Mouse (Mus musculus): ENCODE measurements around the gene Gm20388. TPM values are rescaled to one million over a fixed set of nuclear protein-coding genes. Genes with fewer than 3 reads are reported as not detected.
A peak's percentile ranks its signal among the peaks of the same experiment; 100 is the strongest.

The Gm20388 gene
- total RNA-seq, 2 experiments from 2014 or later: 10.3 to 10.6 TPM

GRCm38 (mm10) chr8:120371725-120372457 lies 461.2 kb downstream of the Gm20388 start:
- DNase-seq (ENCODE audit: low spot score in 2 of 2): peak; percentile 38 to 57
- intact Hi-C loops (cut with DNase I): no loop called here

DNA sequence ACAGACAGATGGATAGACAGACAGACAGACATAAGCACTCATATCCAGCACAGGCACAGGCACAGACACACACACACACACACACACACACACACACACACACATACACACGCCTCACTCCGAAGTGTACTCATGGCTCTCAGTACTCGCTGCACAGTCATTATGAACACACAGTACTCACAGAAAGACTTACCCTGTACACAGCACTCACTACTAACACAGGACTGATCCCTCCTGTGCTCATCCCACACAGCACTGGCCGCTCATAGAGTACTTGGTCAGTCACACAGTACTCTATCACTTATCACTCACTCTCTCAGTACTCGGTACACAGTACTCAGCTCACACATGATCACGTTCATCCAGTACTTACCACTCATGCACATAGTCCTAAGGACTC lies 462.0 kb downstream of the Gm20388 start:
- no peak for DNase-seq (ENCODE audit: low spot score in 2 of 2)
- intact Hi-C loops (cut with DNase I): no loop called here

- intact Hi-C loops (cut with DNase I): no loop called here
- no peak for DNase-seq (ENCODE audit: low spot score in 2 of 2)
Measured at GRCm38 (mm10) chr8:120373621-120374020, 463.0 kb downstream of the Gm20388 start.

- intact Hi-C loops (cut with DNase I): no loop called here
- DNase-seq (ENCODE audit: low spot score in 2 of 2): no peak
Measured at GRCm38 (mm10) chr8:120374070-120374469, 463.4 kb downstream of the Gm20388 start.

GRCm38 (mm10) chr8:120374514-120374913 lies 463.9 kb downstream of the Gm20388 start:
- intact Hi-C loops (cut with DNase I): no loop called here

GRCm38 (mm10) chr8:120375170-120375569 lies 464.5 kb downstream of the Gm20388 start:
- DNase-seq (ENCODE audit: low spot score in 2 of 2): no peak
- intact Hi-C loops (cut with DNase I): no loop called here

More at GRCm38 (mm10) chr8:120374514-120374913, 463.9 kb downstream of the Gm20388 start:
- DNase-seq (ENCODE audit: low spot score in 2 of 2): no peak

- intact Hi-C loops (cut with DNase I): no loop called here
- DNase-seq (ENCODE audit: low spot score in 2 of 2): no peak
Measured at GRCm38 (mm10) chr8:120376215-120376614, 465.6 kb downstream of the Gm20388 start.

DNA sequence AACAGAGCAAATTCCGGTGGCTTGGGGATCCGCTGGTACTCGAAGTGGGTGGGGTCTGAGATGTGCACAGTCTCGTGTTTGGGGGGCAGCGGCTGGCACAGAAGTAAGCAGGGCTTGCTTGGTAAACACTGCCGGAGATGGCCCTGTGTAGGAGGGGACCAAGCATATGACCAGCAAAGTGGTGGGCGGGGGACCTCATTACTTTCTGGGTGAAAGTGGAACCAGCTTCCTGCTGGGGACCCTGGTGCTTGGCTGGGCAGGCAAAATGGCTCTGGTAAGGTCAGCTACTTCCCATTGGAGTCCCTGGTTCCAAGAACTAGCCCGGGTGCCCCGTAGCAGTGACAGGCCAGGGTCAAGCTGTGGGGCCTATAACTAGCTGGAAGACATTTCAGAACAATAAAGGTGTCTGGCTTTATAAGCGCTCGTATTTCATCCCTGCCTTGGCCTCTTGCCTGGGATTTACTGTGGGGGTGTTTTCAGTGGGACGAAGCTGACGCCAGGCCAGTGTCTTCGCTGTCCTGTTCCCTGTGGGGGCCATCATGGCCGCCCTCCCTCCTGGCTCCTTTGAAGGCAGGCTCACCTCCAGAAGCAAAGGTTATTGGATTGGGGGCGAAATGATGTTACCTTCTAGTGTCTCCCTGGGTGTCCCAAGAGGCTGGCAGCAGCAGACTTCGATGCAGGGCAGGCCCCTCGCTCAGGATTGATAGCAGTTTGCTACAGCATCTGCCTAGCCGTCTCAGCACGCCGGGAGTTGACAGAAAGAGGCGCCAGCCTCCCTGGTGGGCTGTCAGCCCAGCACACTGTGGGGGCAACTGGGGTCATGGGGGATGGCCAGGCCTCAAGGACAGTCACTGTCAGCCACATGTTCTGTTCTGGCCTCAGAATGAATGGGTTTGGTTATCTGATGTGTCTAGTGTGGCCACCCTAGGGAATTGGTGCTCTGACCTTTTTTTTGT lies 466.5 kb downstream of the Gm20388 start:
- intact Hi-C loops (cut with DNase I): no loop called here
- DNase-seq (ENCODE audit: low spot score in 2 of 2): no peak

DNA sequence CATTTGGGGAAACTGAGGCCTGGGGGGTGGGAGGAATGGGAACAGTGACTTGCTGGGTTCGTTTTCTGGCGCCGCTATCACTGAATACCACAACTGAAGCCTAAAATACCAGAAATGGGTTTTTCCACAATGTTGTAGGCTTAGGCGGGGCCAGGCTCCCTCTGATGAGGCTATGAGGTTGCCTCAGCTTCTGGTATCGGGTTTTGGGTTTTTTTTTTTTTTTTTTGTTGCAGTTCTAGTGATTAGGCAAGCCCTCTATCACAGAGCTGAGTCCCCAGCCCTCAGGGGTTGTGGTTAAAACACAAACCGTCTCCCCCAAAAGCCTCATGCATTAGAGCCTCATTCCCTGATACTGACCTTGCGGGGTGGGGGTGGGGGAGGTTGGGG lies 467.2 kb downstream of the Gm20388 start:
- DNase-seq (ENCODE audit: low spot score in 2 of 2): no peak
- intact Hi-C loops (cut with DNase I): no loop called here

GRCm38 (mm10) chr8:120378306-120378705 lies 467.7 kb downstream of the Gm20388 start:
- DNase-seq (ENCODE audit: low spot score in 2 of 2): no peak
- intact Hi-C loops (cut with DNase I): no loop called here

GRCm38 (mm10) chr8:120379015-120379414 lies 468.4 kb downstream of the Gm20388 start:
- no peak for DNase-seq (ENCODE audit: low spot score in 2 of 2)
- intact Hi-C loops (cut with DNase I): no loop called here

DNA sequence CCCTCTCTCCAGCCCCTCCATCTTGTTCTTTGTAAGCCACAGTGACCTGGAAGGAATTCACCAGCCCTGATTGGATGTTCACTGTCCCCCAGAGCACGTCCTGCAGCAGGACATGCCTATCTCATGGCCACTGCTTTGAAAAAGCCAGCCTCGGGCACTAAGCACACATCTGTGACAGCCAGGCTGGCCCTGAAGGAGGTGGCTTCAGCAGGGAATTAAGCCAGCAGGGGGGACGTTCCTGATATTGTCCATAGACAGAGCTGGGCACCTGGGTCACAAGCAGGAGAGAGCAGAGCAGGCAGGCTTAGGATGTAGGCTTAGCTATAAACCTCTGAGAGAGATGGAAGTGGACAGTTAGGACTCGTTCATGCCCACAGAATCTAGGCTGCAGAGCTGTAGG lies 471.2 kb downstream of the Gm20388 start:
- intact Hi-C loops (cut with DNase I): loop anchor here (1.0 to 5.0 kb wide), 2 partner anchors 30 to 35 kb away; no protein-coding TSS in a partner anchor
- no peak for DNase-seq (ENCODE audit: low spot score in 2 of 2)

DNA sequence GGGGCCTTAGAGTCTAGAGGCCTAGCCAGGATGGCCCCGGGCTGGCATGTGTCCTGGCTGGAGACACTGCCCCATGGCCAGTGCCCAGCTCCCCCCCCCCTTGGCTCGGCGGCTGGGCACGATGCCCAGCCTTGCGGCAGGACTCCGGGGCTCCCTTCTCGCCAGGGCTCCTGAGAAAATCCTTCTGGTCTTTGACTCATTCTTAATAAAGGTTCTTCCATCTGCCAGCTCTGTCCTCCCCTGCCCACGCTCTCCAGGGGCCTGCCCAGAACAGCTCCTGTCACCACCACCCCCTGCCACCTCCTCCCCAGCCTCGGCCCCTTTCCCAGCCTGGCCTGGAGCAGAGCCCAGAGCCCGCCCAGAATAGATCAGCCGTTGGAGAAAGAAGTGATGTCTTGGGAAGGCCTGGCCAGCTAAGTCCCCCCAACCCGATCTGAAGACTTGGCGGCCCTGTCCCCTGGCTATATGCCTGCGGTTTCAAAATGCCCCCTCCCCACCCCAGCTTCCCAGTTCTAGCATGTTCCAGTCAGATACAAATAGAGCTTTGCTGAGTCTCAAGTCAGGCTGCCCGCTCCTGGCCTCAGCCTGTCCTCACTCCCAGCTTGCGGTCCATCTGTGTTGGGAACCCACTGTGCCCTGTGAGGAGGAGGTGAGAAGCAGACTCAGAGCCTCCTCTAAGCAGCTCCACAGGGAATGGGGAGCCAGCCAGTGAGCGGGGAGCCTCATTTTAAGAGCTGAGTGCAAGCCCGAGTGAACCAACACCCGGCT lies 472.0 kb downstream of the Gm20388 start:
- DNase-seq (ENCODE audit: low spot score in 2 of 2): peak; percentile 92 to 96
- intact Hi-C loops (cut with DNase I): loop anchor here (1.0 to 5.0 kb wide), 2 partner anchors 30 to 35 kb away; no protein-coding TSS in a partner anchor

DNA sequence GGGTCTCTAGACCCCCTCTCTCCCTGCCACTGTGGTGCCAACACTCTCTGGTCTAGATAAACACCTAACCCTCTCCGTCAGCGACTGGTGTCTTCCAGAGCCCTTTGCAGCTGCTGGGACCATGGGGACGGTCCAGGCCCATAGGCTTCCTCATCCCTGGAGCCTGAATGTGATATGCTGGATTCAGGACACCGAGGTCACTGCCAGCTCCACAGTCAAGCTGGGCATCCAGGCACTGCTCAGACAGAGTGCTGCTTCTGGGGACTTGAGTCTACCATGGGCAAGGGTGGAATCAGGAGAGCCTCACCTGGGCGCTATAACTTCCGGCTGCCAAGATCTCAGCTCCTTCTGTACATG lies 472.5 kb downstream of the Gm20388 start:
- intact Hi-C loops (cut with DNase I): loop anchor here (5.0 kb wide), 1 partner anchor 34 kb away; no protein-coding TSS in a partner anchor
- DNase-seq (ENCODE audit: low spot score in 2 of 2): no peak

GRCm38 (mm10) chr8:120383713-120384112 lies 473.1 kb downstream of the Gm20388 start:
- DNase-seq (ENCODE audit: low spot score in 2 of 2): no peak
- intact Hi-C loops (cut with DNase I): loop anchor here (5.0 kb wide), 1 partner anchor 34 kb away; no protein-coding TSS in a partner anchor

DNA sequence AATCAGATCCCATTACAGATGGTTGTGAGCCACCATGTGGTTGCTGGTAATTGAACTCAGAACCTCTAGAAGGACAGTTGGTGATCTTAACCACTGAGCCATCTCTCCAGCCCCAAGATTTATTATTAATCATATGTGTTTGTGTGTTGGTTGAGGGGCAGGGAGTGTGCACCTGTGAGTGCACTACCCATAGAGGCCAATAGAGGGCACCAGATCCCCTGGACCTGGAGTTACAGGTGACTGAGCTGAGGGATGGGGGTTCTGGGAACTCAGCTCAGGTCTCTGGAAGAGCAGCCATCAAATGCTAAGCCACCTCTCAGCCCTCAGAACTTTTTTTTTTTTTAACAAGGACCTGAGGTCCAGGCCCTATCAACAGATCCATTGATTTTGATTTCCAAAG lies 474.1 kb downstream of the Gm20388 start:
- intact Hi-C loops (cut with DNase I): loop anchor here (5.0 kb wide), 1 partner anchor 33 kb away; no protein-coding TSS in a partner anchor

GRCm38 (mm10) chr8:120388246-120388645 lies 477.6 kb downstream of the Gm20388 start:
- intact Hi-C loops (cut with DNase I): no loop called here
- DNase-seq (ENCODE audit: low spot score in 2 of 2): no peak

More for the DNA sequence above, 474.1 kb downstream of the Gm20388 start:
- DNase-seq (ENCODE audit: low spot score in 2 of 2): no peak

- intact Hi-C loops (cut with DNase I): no loop called here
- DNase-seq (ENCODE audit: low spot score in 2 of 2): no peak
Measured at GRCm38 (mm10) chr8:120390598-120390997, 480.0 kb downstream of the Gm20388 start.

GRCm38 (mm10) chr8:120391856-120392255 lies 481.2 kb downstream of the Gm20388 start:
- DNase-seq (ENCODE audit: low spot score in 2 of 2): no peak
- intact Hi-C loops (cut with DNase I): no loop called here

- intact Hi-C loops (cut with DNase I): no loop called here
- DNase-seq (ENCODE audit: low spot score in 2 of 2): no peak
Measured at GRCm38 (mm10) chr8:120393085-120393484, 482.4 kb downstream of the Gm20388 start.
